Mouse (Mus musculus) limb, embryonic 14.5 days (tissue): ENCODE measurements at regions not wholly inside any gene's neighbourhood (a gene's known extent, or its start where the extent isn't known, plus 50 kb on each side); places are given as distances from the start of the nearest gene placed in this dataset.

Experiments
- ATAC-seq: fragments of 200-750 bp; cut with Nextera tagmentation; 2 replicates; pipeline ENCODE4 v1.8.0; 2017; ENCODE audit warnings: low read depth, moderate number of reproducible peaks, moderate TSS enrichment; ENCODE audit not compliant: low FRiP score
- DNase-seq: peaks from one replicate; pipeline ENCODE4 v3.0.0-alpha.2; 2015; ENCODE audit warnings: low spot score
- H3K27ac ChIP-seq: fragments of 300-500 bp; sonication (generic); replicated peaks from 2 replicates; pipeline ENCODE4 v1.5.1; 2014; ENCODE audit warnings: low read depth, mild to moderate bottlenecking, low read length, moderate library complexity, mixed read lengths
- H3K27me3 ChIP-seq: fragments of 300-500 bp; sonication (generic); 2 replicates; pipeline ENCODE4 v1.6.1; 2014; ENCODE audit warnings: low read length, mixed read lengths; ENCODE audit not compliant: control insufficient read depth, insufficient read depth
- H3K36me3 ChIP-seq: fragments of 300-500 bp; sonication (generic); 2 replicates; pipeline ENCODE4 v1.6.1; 2014; ENCODE audit warnings: mild to moderate bottlenecking, low read length, moderate library complexity, mixed read lengths; ENCODE audit not compliant: control insufficient read depth, insufficient read depth
- H3K4me1 ChIP-seq: fragments of 300-500 bp; sonication (generic); 2 replicates; pipeline ENCODE4 v1.6.1; 2014; ENCODE audit warnings: antibody characterized with exemption, low read length, mixed read lengths; ENCODE audit not compliant: control insufficient read depth, insufficient read depth
- H3K4me2 ChIP-seq: fragments of 300-500 bp; sonication (generic); replicated peaks from 2 replicates; pipeline ENCODE4 v1.6.1; 2014; ENCODE audit warnings: low read depth, mild to moderate bottlenecking, low read length, moderate library complexity; ENCODE audit not compliant: severe bottlenecking
- H3K4me3 ChIP-seq: fragments of 300-500 bp; sonication (generic); replicated peaks from 2 replicates; pipeline ENCODE4 v1.5.1; 2014; ENCODE audit warnings: low read length
- H3K9ac ChIP-seq: fragments of 300-500 bp; sonication (generic); 2 replicates; pipeline ENCODE4 v1.6.1; 2014; ENCODE audit warnings: mild to moderate bottlenecking, low read depth, low read length, moderate library complexity; ENCODE audit not compliant: severe bottlenecking
- H3K9me3 ChIP-seq: fragments of 300-500 bp; sonication (generic); 2 replicates; pipeline ENCODE4 v1.6.1; 2016; ENCODE audit warnings: low read length; ENCODE audit not compliant: control insufficient read depth
- POLR2A ChIP-seq: fragments of 200-500 bp; IDR thresholded peaks from 2 replicates; pipeline ENCODE4 v1.8.0; 2012; ENCODE audit warnings: inconsistent platforms, mild to moderate bottlenecking, moderate library complexity, borderline replicate concordance; ENCODE audit not compliant: insufficient read depth, insufficient read length; ENCODE audit errors: extremely low read depth
- WGBS: fragments of 180-500 bp; shearing (Covaris S2); extraction: QIAGEN DNeasy Blood & Tissue Kit; methylation state at CpG from one replicate; pipeline ENCODE4 v1.1.7; 2014; 5-methylcytosine and 5-hydroxymethylcytosine counted together

DNA sequence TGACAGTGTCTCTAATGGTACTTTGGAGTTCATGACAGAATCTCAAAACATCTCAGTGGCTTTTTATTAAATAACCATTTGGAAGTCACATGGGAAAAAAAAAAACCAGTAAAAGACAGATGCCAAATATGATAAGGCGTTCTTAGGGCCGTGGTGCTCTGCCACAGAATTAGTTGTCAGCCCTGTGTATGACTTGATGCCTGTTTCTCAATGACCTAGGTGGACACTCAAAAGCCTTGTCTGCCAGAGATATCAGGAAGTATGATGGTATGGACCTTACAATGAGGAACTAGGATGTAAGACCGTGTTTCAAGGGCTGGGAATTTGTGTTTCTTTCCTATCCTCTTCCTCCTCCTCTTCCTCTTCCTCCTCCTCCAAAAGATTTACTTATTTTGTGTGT is 364.9 kb downstream of the Cd83 start:
- TF ChIP-seq POLR2A: no peak
- Histone ChIP-seq H3K27ac (no peak overlapping the region), H3K4me3 (no peak overlapping the region), H3K9me3 (peaks cover 4% of the 10 kb centered on the region; the same call in 1 of the 2 replicates), H3K4me1 (no peaks in the 10 kb centered on the region), H3K4me2 (no peak overlapping the region), H3K36me3 (no peaks in the 10 kb centered on the region), H3K9ac (no peak overlapping the region), H3K27me3 (no peaks in the 10 kb centered on the region)
- ATAC-seq: no peak
- DNase-seq: no peak
- 81% methylated on average over 3 of the region's 3 CpGs for WGBS

DNA sequence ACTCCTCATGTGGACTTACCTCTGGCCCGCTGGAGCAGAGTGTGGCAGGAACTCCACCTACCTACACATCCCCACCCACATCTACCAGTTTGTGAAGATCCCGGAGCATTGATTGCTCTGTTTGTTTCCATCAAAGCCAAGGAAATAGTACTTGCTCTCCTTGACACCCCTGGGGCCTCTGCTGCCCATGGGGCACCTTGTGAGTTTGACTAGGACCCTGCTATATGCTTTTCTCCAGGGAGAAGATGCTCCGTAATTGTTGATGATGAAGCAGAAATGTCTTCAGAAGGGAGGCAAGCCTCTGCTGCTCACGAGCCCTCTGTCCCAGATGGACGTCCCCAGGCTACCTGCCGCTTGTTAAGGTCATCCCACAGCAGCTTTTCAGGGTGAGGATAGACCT is 367.0 kb downstream of the Cd83 start:
- Histone ChIP-seq H3K36me3 (no peaks in the 10 kb centered on the region), H3K27ac (no peak overlapping the region), H3K9ac (no peak overlapping the region), H3K4me2 (no peak overlapping the region), H3K27me3 (no peaks in the 10 kb centered on the region), H3K4me3 (no peak overlapping the region), H3K9me3 (peaks cover 4% of the 10 kb centered on the region; the same call in 1 of the 2 replicates), H3K4me1 (no peaks in the 10 kb centered on the region)
- DNase-seq (no peak), ATAC-seq (no peak)
- WGBS: 62% methylated on average over 6 of the region's 6 CpGs
- no peak for TF ChIP-seq POLR2A

DNA sequence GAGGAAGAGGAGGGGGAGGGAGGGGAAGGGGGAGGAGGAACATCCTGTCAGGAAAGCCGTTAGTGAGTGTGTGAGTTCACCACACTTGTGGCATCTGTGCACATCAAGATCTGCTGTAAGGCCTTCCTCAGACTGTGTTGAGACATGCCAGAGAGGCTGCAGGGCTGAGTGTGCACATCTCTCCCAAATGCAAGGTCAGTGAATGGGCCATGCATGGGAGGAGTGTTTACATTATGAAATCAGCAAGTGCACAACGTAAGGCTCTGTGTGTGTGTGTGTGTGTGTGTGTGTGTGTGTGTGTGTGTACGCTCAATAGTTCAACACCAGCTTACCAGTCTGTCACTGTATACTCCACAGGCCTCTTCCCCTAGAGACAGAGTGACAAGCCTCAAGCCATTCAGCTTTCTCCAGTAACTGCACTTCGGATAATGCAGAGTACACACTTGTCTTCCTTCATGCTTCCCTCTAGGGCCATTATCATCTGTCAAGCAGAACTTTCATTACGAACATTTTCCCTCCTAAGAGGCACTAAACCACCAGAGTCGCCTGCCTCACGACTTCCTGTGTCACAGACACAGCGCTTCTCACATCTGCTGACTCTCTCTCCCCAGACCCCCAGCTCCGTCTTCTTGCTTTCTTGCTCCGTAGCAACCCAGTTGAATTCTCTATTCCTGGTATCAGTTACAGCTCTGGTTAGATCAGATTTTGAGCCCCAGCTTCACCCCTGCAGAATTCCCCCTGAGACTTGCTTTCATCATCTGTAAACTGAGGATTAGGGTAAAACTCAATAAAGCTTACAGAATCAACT is 368.4 kb downstream of the Cd83 start:
- Histone ChIP-seq H3K4me2 (no peak overlapping the region), H3K27me3 (no peaks in the 10 kb centered on the region), H3K4me1 (no peaks in the 10 kb centered on the region), H3K9me3 (peaks cover 4% of the 10 kb centered on the region; the same call in 1 of the 2 replicates), H3K36me3 (no peaks in the 10 kb centered on the region), H3K9ac (no peak overlapping the region), H3K4me3 (no peak overlapping the region), H3K27ac (no peak overlapping the region)
- ATAC-seq (no peak), DNase-seq (no peak)
- no peak for TF ChIP-seq POLR2A
- 44% methylated on average over 10 of the region's 10 CpGs for WGBS

DNA sequence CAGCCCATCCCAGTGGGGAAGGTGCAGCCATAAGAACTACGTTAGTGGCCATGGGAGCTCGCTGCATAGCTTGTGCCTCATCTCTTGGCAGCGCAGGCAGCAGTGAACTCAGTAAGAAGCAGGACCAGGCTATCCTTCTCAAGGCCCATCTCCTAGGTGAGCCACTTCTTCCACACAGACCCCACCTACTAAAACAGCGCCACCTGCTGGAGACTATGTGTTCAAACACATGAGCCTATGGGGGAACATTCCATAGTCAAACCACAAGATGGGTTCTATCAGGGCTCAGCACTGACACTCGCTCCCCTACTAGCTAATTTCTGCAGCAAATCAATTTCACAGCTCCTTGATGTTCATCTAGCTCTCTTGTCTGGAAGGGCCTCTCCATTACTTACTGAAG is 369.2 kb downstream of the Cd83 start:
- ATAC-seq (no peak), DNase-seq (no peak)
- Histone ChIP-seq H3K27me3 (no peaks in the 10 kb centered on the region), H3K4me2 (no peak overlapping the region), H3K4me3 (no peak overlapping the region), H3K27ac (no peak overlapping the region), H3K9ac (no peak overlapping the region), H3K36me3 (no peaks in the 10 kb centered on the region), H3K9me3 (peaks cover 4% of the 10 kb centered on the region; the same call in 1 of the 2 replicates), H3K4me1 (no peaks in the 10 kb centered on the region)
- 90% methylated on average over 5 of the region's 5 CpGs for WGBS
- no peak for TF ChIP-seq POLR2A

DNA sequence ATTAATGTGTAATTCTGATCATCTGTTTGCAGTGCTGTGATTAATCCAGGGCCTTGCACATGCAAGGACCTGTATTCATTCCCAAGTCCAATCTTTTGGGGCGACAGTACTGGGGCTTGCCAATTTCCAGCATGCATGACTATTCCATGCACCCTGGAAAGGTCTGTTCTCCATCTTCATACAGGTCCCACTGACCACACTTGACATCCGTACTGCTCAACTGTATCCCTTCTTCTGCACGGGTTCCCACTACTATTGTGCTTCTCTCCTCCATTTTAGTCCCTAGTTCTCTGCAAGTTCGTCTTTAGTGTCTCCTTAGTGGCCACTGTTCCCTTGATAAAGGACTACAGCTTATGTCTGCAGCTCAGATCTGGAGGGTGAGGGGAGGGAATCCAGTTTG is 371.4 kb downstream of the Cd83 start:
- H3K27me3 ChIP-seq: no peaks in the 10 kb centered on the region
- H3K4me1 ChIP-seq: no peaks in the 10 kb centered on the region
- ATAC-seq (no peak), DNase-seq (no peak)
- WGBS: 86% methylated on average over 4 of the region's 4 CpGs
- H3K27ac ChIP-seq: no peak overlapping the region
- no peak overlapping the region for H3K9ac ChIP-seq
- H3K4me3 ChIP-seq: no peak overlapping the region
- no peak overlapping the region for H3K4me2 ChIP-seq
- TF ChIP-seq POLR2A: no peak
- peaks cover 4% of the 10 kb centered on the region; the same call in 1 of the 2 replicates for H3K9me3 ChIP-seq
- no peaks in the 10 kb centered on the region for H3K36me3 ChIP-seq
